10 mouse cellular contexts compared by ENCODE assay signal in genomic region chr9:108119891-108120411, GRCm38 (mm10). TPM values are rescaled to one million over a fixed set of nuclear protein-coding genes. Genes with fewer than 3 reads are reported as not detected.
A peak's percentile ranks its signal among the peaks of the same experiment; 100 is the strongest.
DNase-seq lines count a peak whose midpoint lies in the region; ATAC-seq and TF ChIP-seq lines count a peak whose summit lies in the region.
"Had no signal": no experiment of that assay in that cellular context is flagged by ENCODE, and none has a peak within 500 bp of the region (broad histone marks: within the 10 kb centered on the region; RNA-seq: fewer than 3 reads in every experiment).

No protein-coding gene starts in this region.

- H3K27ac ChIP-seq in intestine, embryonic 15.5 days: peak overlapping the region; percentile 78
- H3K27ac ChIP-seq: neural tube, embryonic 12.5 days had no signal

- 0 out of 2 replicates have a peak, but pooled peaks cover 3% of the 10 kb centered on the region for H3K36me3 ChIP-seq in intestine, embryonic 15.5 days

- POLR2A ChIA-PET in Patski (lab: Charles Lee): interaction anchor here (0.7 kb wide), 1 partner anchor 22 kb away, joined by 3 read pairs; no protein-coding TSS in a partner anchor

- H3K27me3 ChIP-seq in Patski: peaks cover 10% of the 10 kb centered on the region
- no peaks in the 10 kb centered on the region for H3K27me3 ChIP-seq in intestine, embryonic 15.5 days (replicated peaks)
- H3K27me3 ChIP-seq: CH12.LX; neural tube, embryonic 12.5 days had no signal

- intact Hi-C loops in left cerebral cortex, postnatal 14 days (cut with DNase I): no loop called here

- H3K4me2 ChIP-seq in intestine, embryonic 15.5 days (replicated peaks): peak overlapping the region; percentile 2; the same call in 1 of the 2 replicates
- H3K4me2 ChIP-seq: neural tube, embryonic 12.5 days had no signal

- no peak overlapping the region for H3K4me3 ChIP-seq in intestine, embryonic 15.5 days (replicated peaks)
- no peak overlapping the region for H3K4me3 ChIP-seq in lung, adult 2 months (replicated peaks; ENCODE audit: extremely low read depth, low read depth, low read length)
- H3K4me3 ChIP-seq: neural tube, embryonic 12.5 days had no signal

- CTCF ChIA-PET in Patski (lab: Charles Lee): interaction anchor here (1.1 kb wide), 1 partner anchor 25 kb away, joined by 4 read pairs; no protein-coding TSS in a partner anchor

- in situ Hi-C loops in Patski (cut with MboI; ENCODE audit: low pct_unique_long_range_greater_than_20kb): no loop called here

- 25% methylated on average over 8 of the region's 11 CpGs for WGBS in intestine, embryonic 15.5 days
- WGBS in lung, adult 2 months: 25% methylated on average over 11 of the region's 11 CpGs

- no peaks in the 10 kb centered on the region for H3K9me3 ChIP-seq in intestine, embryonic 15.5 days
- H3K9me3 ChIP-seq: neural tube, embryonic 12.5 days had no signal

- peak; percentile 49 to 52 for DNase-seq in cerebellum, adult 18-20 months
- no peak for DNase-seq in cerebellum, adult 11 months
- DNase-seq in Patski (ENCODE audit: low read depth, low spot score): no peak
- DNase-seq in lung, adult 2 months: peak; percentile 22
- no peak for DNase-seq in testis, postnatal 10 days (ENCODE audit: low spot score)
- no peak for DNase-seq in layer of hippocampus, adult 18-20 months (ENCODE audit: low spot score in 2 of 2)
- DNase-seq in left cerebral cortex, postnatal 14 days (ENCODE audit: low spot score in 2 of 2): no peak

- H3K4me1 ChIP-seq in intestine, embryonic 15.5 days (replicated peaks): peaks cover 21% of the 10 kb centered on the region
- H3K4me1 ChIP-seq in lung, adult 2 months (ENCODE audit: control insufficient read depth, insufficient read depth, low read length): peaks cover 4% of the 10 kb centered on the region
- H3K4me1 ChIP-seq: neural tube, embryonic 12.5 days had no signal

- TF ChIP-seq CTCF in Patski (IDR thresholded peaks at IDR 0.05): no peak
- no peak for TF ChIP-seq CTCF in lung, adult 2 months (IDR thresholded peaks at IDR 0.05; ENCODE audit: insufficient read depth, low read length)

- no peak for TF ChIP-seq POLR2A in lung, adult 2 months (IDR thresholded peaks at IDR 0.05; ENCODE audit: borderline replicate concordance, extremely low read depth, low read depth, low read length)

- ATAC-seq in Patski: peak; percentile 58
- peak; percentile 91 for ATAC-seq in intestine, embryonic 15.5 days

- no peak overlapping the region for H3K9ac ChIP-seq in intestine, embryonic 15.5 days
- H3K9ac ChIP-seq: neural tube, embryonic 12.5 days had no signal

RNA-seq across cellular contexts. Expression of gene Apeh, which starts 25.5 kb away (rescaled TPM):
- 93.3 TPM for polyA plus RNA-seq in Patski (2021)
- 76.5 and 96.8 TPM in 2 replicates for polyA plus RNA-seq in intestine, embryonic 15.5 days (2015; fragmentation: Nextera tagmentation; extraction: Ambion mirVana)
- polyA plus RNA-seq in lung, adult 2 months (2012; rRNA removed): 64.7 and 74.8 TPM in 2 replicates
- total RNA-seq in layer of hippocampus, adult 18-20 months (2021): 10 to 100 TPM; 27.0 to 35.7 TPM
- total RNA-seq in left cerebral cortex, postnatal 14 days (2021): 10 to 100 TPM; 33.3 to 35.4 TPM

RNA-seq across cellular contexts. Expression of gene Rnf123, which starts 36.8 kb away (rescaled TPM):
- polyA plus RNA-seq in Patski (2021): 52.2 TPM
- polyA plus RNA-seq in intestine, embryonic 15.5 days (2015; fragmentation: Nextera tagmentation; extraction: Ambion mirVana): 18.6 and 23.7 TPM in 2 replicates
- 78.6 and 88.0 TPM in 2 replicates for polyA plus RNA-seq in lung, adult 2 months (2012; rRNA removed)
- total RNA-seq in layer of hippocampus, adult 18-20 months (2021): 100 to 1,000 TPM in 1 of 2 experiments, 10 to 100 TPM in 1; 87.8 to 104 TPM
- total RNA-seq in left cerebral cortex, postnatal 14 days (2021): 100 to 1,000 TPM in 1 of 2 experiments, 10 to 100 TPM in 1; 93.9 to 103 TPM

RNA-seq across cellular contexts. Expression of gene Mst1, which starts 39.7 kb away (rescaled TPM):
- 0.14 TPM for polyA plus RNA-seq in Patski (2021)
- polyA plus RNA-seq in intestine, embryonic 15.5 days (2015; fragmentation: Nextera tagmentation; extraction: Ambion mirVana): 0.98 and 2.2 TPM in 2 replicates
- polyA plus RNA-seq in lung, adult 2 months (2012; rRNA removed): 1.5 and 2.5 TPM in 2 replicates
- not detected for total RNA-seq in layer of hippocampus, adult 18-20 months (2021)
- not detected for total RNA-seq in left cerebral cortex, postnatal 14 days (2021)

Comparison
In these comparisons a context has a peak if more than half of its experiments do, and no peak if none do; other contexts are left out.
1. DNase-seq: peak in cerebellum, adult 18-20 months (2 of 2) and lung, adult 2 months (single experiment); none in cerebellum, adult 11 months (single experiment), Patski (single experiment), testis, postnatal 10 days (single experiment), layer of hippocampus, adult 18-20 months (0 of 2) and left cerebral cortex, postnatal 14 days (0 of 2).